Mouse (Mus musculus) layer of hippocampus, adult 8-10 months (tissue): ENCODE data around the gene Hist1h3a. TPM values are rescaled to one million over a fixed set of nuclear protein-coding genes. Genes with fewer than 3 reads are reported as not detected.
"Not testable (repeated sequence)": the region's sequence is repeated elsewhere in the genome, so short reads cannot be mapped to it uniquely, and the experiment has no call there.

Source experiments
- DNase-seq, 2 experiments: peaks; one replicate each; pipeline ENCODE4 v3.0.0; 2022; ENCODE audit warnings: low spot score in 2 of 2
- total RNA-seq, 4 experiments: library from RNA; stranded (reverse); gene quantifications; 2 replicates each; pipeline ENCODE4 v1.2.4; 2022

Gene Hist1h3a
- total RNA-seq, 4 experiments from 2014 or later = 22.7 to 39.9 (median 29.0) TPM

GRCm38 (mm10) chr13:23759251-23759771 lies 2.9 kb downstream of the Hist1h3a start:
- no peak for DNase-seq

- no peak for DNase-seq
Observed at GRCm38 (mm10) chr13:23757921-23758320, 4.3 kb downstream of the Hist1h3a start.

- no peak for DNase-seq
Observed at GRCm38 (mm10) chr13:23757211-23757773, 4.9 kb downstream of the Hist1h3a start.

GRCm38 (mm10) chr13:23756790-23757189 lies 5.4 kb downstream of the Hist1h3a start, which contains the start of gene Hist1h4b:
Hist1h4b (plus strand) TSS chr13:23757013.
- DNase-seq = peak; percentile 90

- DNase-seq = no peak
Observed at GRCm38 (mm10) chr13:23755000-23755399, 7.2 kb downstream of the Hist1h3a start.

- DNase-seq = no peak
Observed at GRCm38 (mm10) chr13:23753314-23754078, 8.7 kb downstream of the Hist1h3a start.

- DNase-seq = no peak
Observed at GRCm38 (mm10) chr13:23752742-23753172, 9.4 kb downstream of the Hist1h3a start.

GRCm38 (mm10) chr13:23752067-23752741 lies 10.0 kb downstream of the Hist1h3a start, which contains the start of gene Hist1h3b:
Hist1h3b (plus strand) TSS chr13:23752267.
- peak; percentile 87 to 94 for DNase-seq

- DNase-seq = no peak
Observed at GRCm38 (mm10) chr13:23751478-23751956, 10.7 kb downstream of the Hist1h3a start.

GRCm38 (mm10) chr13:23750839-23751477 lies 11.2 kb downstream of the Hist1h3a start, which contains the start of gene Hist1h2ab:
Hist1h2ab (plus strand) TSS chr13:23751126.
- not testable (repeated sequence) for DNase-seq

- DNase-seq = no peak
Observed at GRCm38 (mm10) chr13:23749563-23750121, 12.5 kb downstream of the Hist1h3a start.

- no peak for DNase-seq
Observed at GRCm38 (mm10) chr13:23747892-23748288, 14.3 kb downstream of the Hist1h3a start.

- DNase-seq = no peak
Observed at GRCm38 (mm10) chr13:23747081-23747891, 14.9 kb downstream of the Hist1h3a start.

GRCm38 (mm10) chr13:23746201-23747080 lies 15.7 kb downstream of the Hist1h3a start, which contains the start of gene Hist1h2bb:
Hist1h2bb (plus strand) TSS chr13:23746734.
- DNase-seq = peak; percentile 66 to 80

GRCm38 (mm10) chr13:23745381-23746161 lies 16.6 kb downstream of the Hist1h3a start, which contains the start of gene Hist1h3c:
Hist1h3c (minus strand) TSS chr13:23745602.
- DNase-seq = peak; percentile 77 to 83

GRCm38 (mm10) chr13:23744421-23745380 lies 17.5 kb downstream of the Hist1h3a start:
- no peak for DNase-seq

- no peak for DNase-seq
Observed at GRCm38 (mm10) chr13:23743963-23744362, 18.2 kb downstream of the Hist1h3a start.
